ENCODE assay signal across 7 mouse cellular contexts in the genomic region with DNA sequence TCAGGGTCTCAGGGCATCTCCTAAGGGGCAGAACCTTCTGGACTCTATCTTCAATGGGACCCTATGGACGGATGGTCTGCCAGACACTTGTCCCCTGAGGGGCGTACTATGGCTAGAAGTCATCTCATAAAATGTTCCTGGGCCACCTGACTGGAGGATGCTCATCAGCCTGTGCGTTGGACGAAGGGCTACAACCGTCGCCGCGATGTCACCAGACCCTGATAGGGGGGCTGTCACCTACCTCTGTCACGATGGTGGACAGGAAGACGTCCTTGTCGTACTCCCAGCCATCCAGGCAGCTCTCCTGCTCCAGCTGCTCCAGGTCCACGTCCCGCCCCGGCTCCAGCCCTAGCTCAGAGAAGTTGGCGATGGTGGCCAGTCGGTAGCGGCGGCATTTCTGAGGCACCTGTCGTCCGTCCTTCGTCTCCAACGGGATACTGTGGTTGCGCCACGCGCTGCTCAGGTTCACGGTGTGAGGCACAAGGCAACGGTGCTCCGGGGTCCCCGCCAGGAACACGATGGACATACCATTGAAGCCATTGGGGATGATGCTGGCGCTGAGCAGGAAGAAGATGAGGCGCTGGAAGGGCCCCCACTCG. TPM values are rescaled to one million over a fixed set of nuclear protein-coding genes. Genes with fewer than 3 reads are reported as not detected.
DNase-seq lines count a peak whose midpoint lies in the region; ATAC-seq lines count a peak whose summit lies in the region.

No protein-coding gene starts in this region.

- H3K4me2 ChIP-seq in embryonic facial prominence, embryonic 11.5 days (ENCODE audit: low read depth, low read length), result peak overlapping the region; percentile 75
- peak overlapping the region; percentile 96 for H3K4me2 ChIP-seq in liver, embryonic 12.5 days
- peak overlapping the region; percentile 86 for H3K4me2 ChIP-seq in stomach, embryonic 14.5 days (replicated peaks; ENCODE audit: low read depth, low read length)

- no peaks in the 10 kb centered on the region for H3K36me3 ChIP-seq in embryonic facial prominence, embryonic 11.5 days (replicated peaks; ENCODE audit: control insufficient read depth, insufficient read depth, low read depth, low read length)
- H3K36me3 ChIP-seq in liver, embryonic 12.5 days, result no peaks in the 10 kb centered on the region
- no peaks in the 10 kb centered on the region for H3K36me3 ChIP-seq in stomach, embryonic 14.5 days (ENCODE audit: control insufficient read depth, insufficient read depth, low read length)

- H3K4me3 ChIP-seq in embryonic facial prominence, embryonic 11.5 days (ENCODE audit: low read depth, low read length), result peak overlapping the region; percentile 51
- peak overlapping the region; percentile 68 for H3K4me3 ChIP-seq in liver, embryonic 12.5 days
- peak overlapping the region; percentile 54 for H3K4me3 ChIP-seq in stomach, embryonic 14.5 days (ENCODE audit: low read depth, low read length)

- no peak overlapping the region for H3K27ac ChIP-seq in embryonic facial prominence, embryonic 11.5 days (replicated peaks; ENCODE audit: low read depth, low read length)
- peak overlapping the region; percentile 61 for H3K27ac ChIP-seq in liver, embryonic 12.5 days
- H3K27ac ChIP-seq in stomach, embryonic 14.5 days (ENCODE audit: low read length), result 0 out of 2 replicates have a peak overlapping the region, but pooled peaks have one; percentile 33

- DNase-seq in left cerebral cortex, postnatal 10 days (ENCODE audit: extremely low spot score in 1 of 2, low spot score in 2 of 2), result peak; percentile 40 to 44
- DNase-seq in left cerebral cortex, postnatal 25 days (ENCODE audit: low spot score in 2 of 2), result no peak
- DNase-seq in embryonic facial prominence, embryonic 11.5 days (ENCODE audit: low spot score), result no peak
- peak; percentile 10 for DNase-seq in forelimb bud, embryonic 11.5 days (ENCODE audit: low read depth, low spot score)
- no peak for DNase-seq in left cerebral cortex, adult 8-10 months (ENCODE audit: low spot score in 2 of 2)

- peak overlapping the region; percentile 62 for H3K9ac ChIP-seq in embryonic facial prominence, embryonic 11.5 days (replicated peaks; ENCODE audit: low read length)
- H3K9ac ChIP-seq in liver, embryonic 12.5 days, result peak overlapping the region; percentile 77
- peak overlapping the region; percentile 53; the same call in 1 of the 2 replicates for H3K9ac ChIP-seq in stomach, embryonic 14.5 days (replicated peaks; ENCODE audit: low read depth, low read length)

- H3K4me1 ChIP-seq in embryonic facial prominence, embryonic 11.5 days (ENCODE audit: control insufficient read depth, insufficient read depth, low read length), result no peaks in the 10 kb centered on the region
- peaks cover 42% of the 10 kb centered on the region for H3K4me1 ChIP-seq in liver, embryonic 12.5 days
- peaks cover 13% of the 10 kb centered on the region; the same call in 1 of the 2 replicates for H3K4me1 ChIP-seq in stomach, embryonic 14.5 days (ENCODE audit: control insufficient read depth, insufficient read depth, low read length)

- ATAC-seq in embryonic facial prominence, embryonic 11.5 days (replicated peaks; ENCODE audit: insufficient number of reproducible peaks, low FRiP score, low TSS enrichment, low read depth), result 0 out of 2 replicates have a peak, but pooled peaks have one; percentile 24
- no peak for ATAC-seq in liver, embryonic 12.5 days
- ATAC-seq in stomach, embryonic 14.5 days (ENCODE audit: insufficient number of reproducible peaks, insufficient read depth, low FRiP score, low read depth), result peak; percentile 16; the same call in 1 of the 2 replicates

- intact Hi-C loops in left cerebral cortex, postnatal 10 days (cut with DNase I), result loop anchor here (5.0 kb wide), 1 partner anchor 91 kb away; a partner anchor contains a TSS
- intact Hi-C loops in left cerebral cortex, postnatal 25 days (cut with DNase I), result no loop called here

- WGBS in embryonic facial prominence, embryonic 11.5 days, result 2% methylated on average over 33 of the region's 33 CpGs
- 4% methylated on average over 33 of the region's 33 CpGs for WGBS in liver, embryonic 12.5 days (ENCODE audit: insufficient replicate concordance)
- 3% methylated on average over 33 of the region's 33 CpGs for WGBS in stomach, embryonic 14.5 days

- H3K27me3 ChIP-seq in embryonic facial prominence, embryonic 11.5 days (ENCODE audit: control insufficient read depth, insufficient read depth, low read length), result no peaks in the 10 kb centered on the region
- no peaks in the 10 kb centered on the region for H3K27me3 ChIP-seq in liver, embryonic 12.5 days (replicated peaks)
- no peaks in the 10 kb centered on the region for H3K27me3 ChIP-seq in stomach, embryonic 14.5 days (ENCODE audit: control insufficient read depth, insufficient read depth, low read length)

- H3K9me3 ChIP-seq in embryonic facial prominence, embryonic 11.5 days (replicated peaks; ENCODE audit: control insufficient read depth, low read length), result no peaks in the 10 kb centered on the region
- H3K9me3 ChIP-seq in liver, embryonic 12.5 days (replicated peaks), result no peaks in the 10 kb centered on the region
- no peaks in the 10 kb centered on the region for H3K9me3 ChIP-seq in stomach, embryonic 14.5 days (ENCODE audit: control insufficient read depth, low read depth, low read length)

RNA-seq across cellular contexts. Expression of a gene that starts 0.5 kb away (rescaled TPM):
- 10 to 100 TPM; 10.4 to 14.2 TPM for total RNA-seq in left cerebral cortex, postnatal 10 days (2021)
- total RNA-seq in left cerebral cortex, postnatal 25 days (2021), result 1 to 10 TPM; 7.8 to 8.2 TPM
- polyA plus RNA-seq in embryonic facial prominence, embryonic 11.5 days (2014; fragmentation: Nextera tagmentation; extraction: Ambion mirVana), result 7.4 and 8.4 TPM in 2 replicates
- polyA plus RNA-seq in liver, embryonic 12.5 days (2016; fragmentation: Nextera tagmentation; extraction: Ambion mirVana), result 2.4 and 3.3 TPM in 2 replicates
- 11.1 and 12.8 TPM in 2 replicates for polyA plus RNA-seq in stomach, embryonic 14.5 days (2014; fragmentation: Nextera tagmentation; extraction: Ambion mirVana)
- 10 to 100 TPM in 2 of 4 experiments, 1 to 10 TPM in 2; 8.9 to 14.0 (median 9.9) TPM for total RNA-seq in left cerebral cortex, adult 8-10 months (2022)

RNA-seq across cellular contexts. Expression of a gene that starts 31.9 kb away (rescaled TPM):
- total RNA-seq in left cerebral cortex, postnatal 10 days (2021), result 1 to 10 TPM in 1 of 2 experiments, under 1 TPM in 1; 0.85 to 1.5 TPM
- total RNA-seq in left cerebral cortex, postnatal 25 days (2021), result 1 to 10 TPM; 2.2 to 3.5 TPM
- not detected in 2 replicates for polyA plus RNA-seq in embryonic facial prominence, embryonic 11.5 days (2014; fragmentation: Nextera tagmentation; extraction: Ambion mirVana)
- 0.30 and 0.83 TPM in 2 replicates for polyA plus RNA-seq in liver, embryonic 12.5 days (2016; fragmentation: Nextera tagmentation; extraction: Ambion mirVana)
- 1.5 and 4.3 TPM in 2 replicates for polyA plus RNA-seq in stomach, embryonic 14.5 days (2014; fragmentation: Nextera tagmentation; extraction: Ambion mirVana)
- 1 to 10 TPM; 1.6 to 6.3 (median 3.3) TPM for total RNA-seq in left cerebral cortex, adult 8-10 months (2022)

Comparison
In these comparisons a context has a peak if more than half of its experiments do, and no peak if none do; other contexts are left out.
1. DNase-seq: peak in left cerebral cortex, postnatal 10 days (2 of 2) and forelimb bud, embryonic 11.5 days (single experiment); none in left cerebral cortex, postnatal 25 days (0 of 2), embryonic facial prominence, embryonic 11.5 days (single experiment) and left cerebral cortex, adult 8-10 months (0 of 2).
2. Peak in every context shown above with its lines, with median percentiles within 50 percentile points of each other: H3K4me2 ChIP-seq, H3K4me3 ChIP-seq and H3K9ac ChIP-seq.